Mouse (Mus musculus): ENCODE results near the gene Zfp638. TPM values are rescaled to one million over a fixed set of nuclear protein-coding genes. Genes with fewer than 3 reads are reported as not detected.

Gene Zfp638
- total and polyA plus RNA-seq, 2 experiments from 2014 or later: 56.4 to 143 TPM

DNA sequence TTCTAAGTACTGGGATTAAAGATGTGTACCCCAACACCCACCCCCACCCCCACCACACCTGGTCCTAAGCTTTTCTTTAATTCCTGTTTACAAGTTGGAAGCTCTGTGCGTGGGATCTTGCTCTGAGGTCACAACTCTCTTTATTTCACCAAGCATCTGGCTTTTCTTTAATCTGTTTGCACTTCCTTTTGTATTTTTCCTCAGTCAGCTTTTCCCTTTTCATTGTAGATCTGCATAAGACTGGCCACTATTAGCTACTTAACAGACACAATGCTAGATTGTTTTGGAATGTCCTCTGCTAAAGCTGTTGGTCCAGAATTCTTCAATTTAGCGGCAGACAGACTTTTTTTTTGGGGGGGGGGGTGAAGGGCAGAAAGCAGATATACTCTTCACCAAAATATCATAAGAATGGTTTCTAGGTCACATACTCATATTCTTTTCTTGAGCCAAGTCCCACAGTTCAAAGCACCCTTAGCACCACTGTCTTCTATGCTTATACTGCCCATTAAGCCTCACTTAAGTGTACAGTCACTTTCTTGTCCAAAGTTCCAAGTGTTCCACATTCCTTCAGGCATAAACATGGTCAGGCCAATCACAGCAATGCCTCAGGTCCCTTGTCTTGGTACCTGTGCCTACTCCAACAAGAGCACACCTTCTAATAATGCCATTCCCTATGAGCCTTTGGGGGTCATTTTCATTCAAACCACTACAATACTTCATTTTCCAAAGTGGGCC, 23.5 kb downstream of the Zfp638 start:
- WGBS: 21% methylated on average over 2 of the region's 2 CpGs
- H3K9me3 ChIP-seq (ENCODE audit: low read length): no peaks in the 10 kb centered on the region

DNA sequence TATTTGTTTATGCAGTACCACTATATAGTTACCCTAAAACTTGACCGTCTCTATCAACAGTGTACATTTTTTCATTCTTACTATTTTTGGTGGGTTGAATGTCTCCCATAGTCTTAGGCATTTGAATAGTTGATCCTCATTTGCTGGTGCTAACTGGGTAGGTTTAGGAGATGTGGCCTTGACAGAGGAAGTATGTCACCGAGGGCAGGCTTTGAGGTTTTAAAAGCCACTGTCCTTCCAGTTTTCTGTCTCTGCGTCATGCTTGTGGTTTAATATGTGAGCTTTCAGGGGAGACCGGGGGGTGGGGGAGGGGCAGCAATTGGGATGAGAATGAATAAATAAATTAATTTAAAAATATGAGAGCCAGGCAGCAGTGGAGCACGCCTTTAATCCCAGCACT, 24.3 kb downstream of the Zfp638 start:
- Histone ChIP-seq H3K4me3 (ENCODE audit: low read depth, low read length) (no peak overlapping the region), H3K36me3 (ENCODE audit: insufficient read depth) (no peaks in the 10 kb centered on the region), H3K9me3 (ENCODE audit: low read length) (no peaks in the 10 kb centered on the region), H3K9ac (no peak overlapping the region), H3K27me3 (ENCODE audit: insufficient read depth, low read length) (no peaks in the 10 kb centered on the region), H3K4me2 (ENCODE audit: low read depth) (no peak overlapping the region), H3K4me1 (ENCODE audit: insufficient read depth) (no peaks in the 10 kb centered on the region), H3K27ac (ENCODE audit: low read depth, low read length) (no peak overlapping the region)
- DNase-seq (no peak), ATAC-seq (no peak)
- WGBS: 93% methylated on average over 5 of the region's 5 CpGs
- TF ChIP-seq CTCF (IDR thresholded peaks at IDR 0.05; ENCODE audit: low read depth): no peak

More for the DNA sequence above, 23.5 kb downstream of the Zfp638 start:
- no peak overlapping the region for H3K4me2 ChIP-seq (ENCODE audit: low read depth)
- DNase-seq (no peak), ATAC-seq (no peak)
- H3K9ac ChIP-seq: no peak overlapping the region
- H3K27ac ChIP-seq (ENCODE audit: low read depth, low read length): no peak overlapping the region
- H3K27me3 ChIP-seq (ENCODE audit: insufficient read depth, low read length): no peaks in the 10 kb centered on the region
- H3K4me3 ChIP-seq (ENCODE audit: low read depth, low read length): no peak overlapping the region
- H3K36me3 ChIP-seq (ENCODE audit: insufficient read depth): no peaks in the 10 kb centered on the region
- no peaks in the 10 kb centered on the region for H3K4me1 ChIP-seq (ENCODE audit: insufficient read depth)
- TF ChIP-seq CTCF (IDR thresholded peaks at IDR 0.05; ENCODE audit: low read depth): no peak

DNA sequence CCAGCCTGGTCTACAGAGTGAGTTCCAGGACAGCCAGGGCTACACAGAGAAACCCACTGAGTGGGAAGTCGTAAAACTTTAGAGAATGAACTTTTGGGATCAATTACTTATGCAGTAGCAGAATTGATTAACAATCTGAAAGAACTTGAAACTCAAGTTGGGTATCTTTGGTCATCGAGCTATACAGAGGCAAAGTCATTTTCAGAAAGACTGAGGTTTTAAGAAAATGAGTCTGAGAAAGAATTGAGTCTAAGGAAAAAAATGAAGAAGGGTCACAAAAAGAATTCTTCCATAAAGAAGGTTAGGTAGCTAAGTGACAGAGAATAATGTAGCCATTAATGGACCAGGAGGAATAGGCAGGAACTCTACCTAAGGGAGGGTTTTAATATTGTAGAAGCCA, 24.8 kb downstream of the Zfp638 start:
- H3K27ac ChIP-seq (ENCODE audit: low read depth, low read length): no peak overlapping the region
- H3K9ac ChIP-seq: no peak overlapping the region
- WGBS: 82% methylated on average over 2 of the region's 2 CpGs
- no peak overlapping the region for H3K4me3 ChIP-seq (ENCODE audit: low read depth, low read length)
- no peaks in the 10 kb centered on the region for H3K27me3 ChIP-seq (ENCODE audit: insufficient read depth, low read length)
- H3K36me3 ChIP-seq (ENCODE audit: insufficient read depth): no peaks in the 10 kb centered on the region
- H3K4me1 ChIP-seq (ENCODE audit: insufficient read depth): no peaks in the 10 kb centered on the region
- no peak for TF ChIP-seq CTCF (IDR thresholded peaks at IDR 0.05; ENCODE audit: low read depth)
- no peak overlapping the region for H3K4me2 ChIP-seq (ENCODE audit: low read depth)
- no peaks in the 10 kb centered on the region for H3K9me3 ChIP-seq (ENCODE audit: low read length)
- ATAC-seq (no peak), DNase-seq (no peak)

DNA sequence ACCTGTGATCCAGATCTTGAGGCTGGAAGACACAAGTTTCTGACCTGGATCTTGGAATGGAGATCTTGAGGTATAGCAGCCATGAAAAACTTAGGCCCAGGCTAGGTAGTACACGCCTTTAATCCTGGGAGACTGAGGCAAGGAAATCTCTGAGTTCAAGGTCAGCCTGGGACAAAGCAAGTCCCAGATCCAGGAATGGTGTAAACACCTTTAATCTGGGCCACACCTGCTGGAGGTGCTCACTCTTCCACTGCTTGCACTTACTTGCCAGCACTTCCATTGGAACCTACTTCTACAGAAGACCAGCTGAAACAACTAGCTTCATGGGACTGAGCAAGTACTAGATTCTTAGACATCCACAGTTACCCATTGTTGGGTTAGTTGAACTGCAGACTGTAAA, 26.2 kb downstream of the Zfp638 start:
- Histone ChIP-seq H3K9ac (no peak overlapping the region), H3K9me3 (ENCODE audit: low read length) (no peaks in the 10 kb centered on the region), H3K4me1 (ENCODE audit: insufficient read depth) (no peaks in the 10 kb centered on the region), H3K4me2 (ENCODE audit: low read depth) (no peak overlapping the region), H3K27ac (ENCODE audit: low read depth, low read length) (no peak overlapping the region), H3K4me3 (ENCODE audit: low read depth, low read length) (no peak overlapping the region), H3K27me3 (ENCODE audit: insufficient read depth, low read length) (no peaks in the 10 kb centered on the region), H3K36me3 (ENCODE audit: insufficient read depth) (no peaks in the 10 kb centered on the region)
- no peak for TF ChIP-seq CTCF (IDR thresholded peaks at IDR 0.05; ENCODE audit: low read depth)
- DNase-seq (no peak), ATAC-seq (no peak)
- 94% methylated on average over 1 of the region's 1 CpGs for WGBS

DNA sequence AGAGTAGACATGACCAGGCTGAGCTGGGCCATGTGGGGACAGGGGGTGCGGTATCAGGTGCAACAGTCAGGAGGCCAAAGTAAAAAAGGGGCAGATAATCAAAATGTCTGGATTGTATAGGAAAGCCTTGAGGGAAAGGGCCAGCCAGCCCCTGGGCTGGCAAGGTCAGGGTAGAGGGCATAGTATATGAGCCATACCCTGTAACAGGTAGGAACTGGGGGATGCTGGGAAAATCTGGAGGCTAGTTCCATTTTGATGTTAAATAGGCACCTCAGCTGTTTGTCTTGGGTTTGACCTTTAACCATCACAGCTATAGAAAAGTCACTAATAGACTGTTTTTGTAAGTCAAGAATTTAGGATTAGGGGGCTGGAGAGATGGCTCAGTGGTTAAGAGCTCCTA, 26.7 kb downstream of the Zfp638 start:
- no peak for TF ChIP-seq CTCF (IDR thresholded peaks at IDR 0.05; ENCODE audit: low read depth)
- H3K36me3 ChIP-seq (ENCODE audit: insufficient read depth): no peaks in the 10 kb centered on the region
- H3K27ac ChIP-seq (ENCODE audit: low read depth, low read length): no peak overlapping the region
- H3K9ac ChIP-seq: no peak overlapping the region
- ATAC-seq (no peak), DNase-seq (no peak)
- no peaks in the 10 kb centered on the region for H3K4me1 ChIP-seq (ENCODE audit: insufficient read depth)
- no peak overlapping the region for H3K4me2 ChIP-seq (ENCODE audit: low read depth)
- H3K9me3 ChIP-seq (ENCODE audit: low read length): no peaks in the 10 kb centered on the region
- 97% methylated on average over 1 of the region's 1 CpGs for WGBS
- no peak overlapping the region for H3K4me3 ChIP-seq (ENCODE audit: low read depth, low read length)
- no peaks in the 10 kb centered on the region for H3K27me3 ChIP-seq (ENCODE audit: insufficient read depth, low read length)

DNA sequence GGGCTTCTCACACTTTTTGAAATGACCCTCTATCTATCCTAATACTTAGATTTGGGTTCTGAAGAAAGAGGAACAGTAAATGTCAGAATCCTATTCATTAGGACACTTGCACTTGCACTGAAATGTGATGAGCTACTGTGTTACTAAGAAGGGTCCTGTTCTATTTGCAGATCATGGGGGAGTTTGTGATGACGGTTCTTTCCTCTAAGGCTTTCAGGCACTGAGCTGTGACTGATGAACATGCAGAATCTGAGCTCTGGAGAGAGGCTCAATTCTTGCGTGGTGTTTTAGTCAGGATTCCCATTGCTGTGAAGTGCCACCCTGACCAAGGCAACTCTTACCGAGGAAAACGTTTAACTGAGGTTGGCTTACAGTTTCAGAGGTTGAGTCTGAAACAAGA, 32.2 kb downstream of the Zfp638 start:
- ATAC-seq (no peak), DNase-seq (no peak)
- Histone ChIP-seq H3K4me2 (ENCODE audit: low read depth) (no peak overlapping the region), H3K4me3 (ENCODE audit: low read depth, low read length) (no peak overlapping the region), H3K27me3 (ENCODE audit: insufficient read depth, low read length) (no peaks in the 10 kb centered on the region), H3K36me3 (ENCODE audit: insufficient read depth) (no peaks in the 10 kb centered on the region), H3K9ac (no peak overlapping the region), H3K4me1 (ENCODE audit: insufficient read depth) (no peaks in the 10 kb centered on the region), H3K9me3 (ENCODE audit: low read length) (no peaks in the 10 kb centered on the region), H3K27ac (ENCODE audit: low read depth, low read length) (no peak overlapping the region)
- TF ChIP-seq CTCF (IDR thresholded peaks at IDR 0.05; ENCODE audit: low read depth): no peak
- WGBS: 73% methylated on average over 4 of the region's 4 CpGs

DNA sequence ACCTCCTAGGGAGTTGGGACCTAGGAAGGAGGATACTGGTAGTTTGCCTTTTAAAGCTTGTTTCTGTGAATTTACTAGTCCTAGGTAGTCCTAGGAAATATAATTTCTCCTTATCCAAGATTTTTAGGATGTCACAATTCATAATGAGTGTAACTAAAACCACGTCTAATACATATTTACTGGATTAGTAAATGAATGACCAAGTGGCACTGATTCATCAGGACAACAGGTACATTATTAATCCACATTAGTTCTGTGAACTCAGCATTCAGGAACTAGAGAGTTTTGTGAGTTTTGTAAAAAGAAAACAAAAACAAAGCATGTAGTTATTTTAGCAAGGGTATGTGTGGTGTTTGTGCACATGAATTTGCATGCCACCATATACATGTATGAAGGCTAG, 38.4 kb downstream of the Zfp638 start:
- H3K9ac ChIP-seq: no peak overlapping the region
- no peaks in the 10 kb centered on the region for H3K27me3 ChIP-seq (ENCODE audit: insufficient read depth, low read length)
- no peaks in the 10 kb centered on the region for H3K36me3 ChIP-seq (ENCODE audit: insufficient read depth)
- no peaks in the 10 kb centered on the region for H3K4me1 ChIP-seq (ENCODE audit: insufficient read depth)
- no peaks in the 10 kb centered on the region for H3K9me3 ChIP-seq (ENCODE audit: low read length)
- H3K27ac ChIP-seq (ENCODE audit: low read depth, low read length): no peak overlapping the region
- no peak for DNase-seq
- no peak overlapping the region for H3K4me3 ChIP-seq (ENCODE audit: low read depth, low read length)
- no peak for ATAC-seq
- 73% methylated on average over 1 of the region's 1 CpGs for WGBS
- no peak overlapping the region for H3K4me2 ChIP-seq (ENCODE audit: low read depth)
- no peak for TF ChIP-seq CTCF (IDR thresholded peaks at IDR 0.05; ENCODE audit: low read depth)

Measured in forebrain, postnatal 0 days (tissue).